Mouse (Mus musculus): Measurements from ENCODE around the gene Zeb2. TPM values are rescaled to one million over a fixed set of nuclear protein-coding genes. Genes with fewer than 3 reads are reported as not detected.

The Zeb2 gene
- total and polyA plus RNA-seq, 3 experiments: 16.5 to 50.0 (median 46.7) TPM

- intact Hi-C loops (cut with DNase I): no loop called here
- no peak for DNase-seq
- peaks cover 21% of the 10 kb centered on the region for H3K4me1 ChIP-seq (ENCODE audit: control insufficient read depth, insufficient read depth, low read length)
Observed at GRCm38 (mm10) chr2:45100017-45100416, 17.2 kb downstream of the Zeb2 start.

GRCm38 (mm10) chr2:45099081-45099480, 18.1 kb downstream of the Zeb2 start:
- Histone ChIP-seq H3K27ac (no peak overlapping the region; the same call in 1 of the 2 replicates), H3K9ac (ENCODE audit: low read depth, low read length) (no peak overlapping the region), H3K36me3 (ENCODE audit: control insufficient read depth, insufficient read depth, low read length) (peaks cover 41% of the 10 kb centered on the region), H3K4me3 (no peak overlapping the region), H3K4me1 (ENCODE audit: control insufficient read depth, insufficient read depth, low read length) (peaks cover 19% of the 10 kb centered on the region), H3K27me3 (ENCODE audit: control insufficient read depth, insufficient read depth, low read length) (no peaks in the 10 kb centered on the region), H3K79me2 (replicated peaks; ENCODE audit: control insufficient read depth, insufficient read depth, low read length) (no peaks in the 10 kb centered on the region)
- WGBS: 55% methylated on average over 4 of the region's 4 CpGs
- TF ChIP-seq EP300 (IDR thresholded peaks at IDR 0.05; ENCODE audit: insufficient read depth, low read depth, low read length): no peak
- TF ChIP-seq CTCF (IDR thresholded peaks at IDR 0.05): no peak
- TF ChIP-seq POLR2A (IDR thresholded peaks at IDR 0.05; ENCODE audit: insufficient read depth, low read depth, low read length): no peak
- no peak for DNase-seq
- intact Hi-C loops (cut with DNase I): no loop called here

More at GRCm38 (mm10) chr2:45100017-45100416, 17.2 kb downstream of the Zeb2 start:
- Histone ChIP-seq H3K27me3 (ENCODE audit: control insufficient read depth, insufficient read depth, low read length) (no peaks in the 10 kb centered on the region), H3K79me2 (replicated peaks; ENCODE audit: control insufficient read depth, insufficient read depth, low read length) (no peaks in the 10 kb centered on the region), H3K4me3 (no peak overlapping the region), H3K27ac (peak overlapping the region; percentile 36), H3K9ac (ENCODE audit: low read depth, low read length) (no peak overlapping the region), H3K36me3 (ENCODE audit: control insufficient read depth, insufficient read depth, low read length) (peaks cover 46% of the 10 kb centered on the region)
- TF ChIP-seq EP300 (IDR thresholded peaks at IDR 0.05; ENCODE audit: insufficient read depth, low read depth, low read length): no peak
- TF ChIP-seq POLR2A (IDR thresholded peaks at IDR 0.05; ENCODE audit: insufficient read depth, low read depth, low read length): no peak
- no peak for TF ChIP-seq CTCF (IDR thresholded peaks at IDR 0.05)
- 30% methylated on average over 4 of the region's 4 CpGs for WGBS

GRCm38 (mm10) chr2:45097969-45098368, 19.2 kb downstream of the Zeb2 start:
- Histone ChIP-seq H3K4me3 (no peak overlapping the region), H3K27ac (peak overlapping the region; percentile 47), H3K27me3 (ENCODE audit: control insufficient read depth, insufficient read depth, low read length) (no peaks in the 10 kb centered on the region), H3K79me2 (replicated peaks; ENCODE audit: control insufficient read depth, insufficient read depth, low read length) (no peaks in the 10 kb centered on the region), H3K36me3 (ENCODE audit: control insufficient read depth, insufficient read depth, low read length) (peaks cover 41% of the 10 kb centered on the region), H3K4me1 (ENCODE audit: control insufficient read depth, insufficient read depth, low read length) (peaks cover 19% of the 10 kb centered on the region), H3K9ac (ENCODE audit: low read depth, low read length) (no peak overlapping the region)
- intact Hi-C loops (cut with DNase I): no loop called here
- TF ChIP-seq CTCF (IDR thresholded peaks at IDR 0.05) (no peak), EP300 (IDR thresholded peaks at IDR 0.05; ENCODE audit: insufficient read depth, low read depth, low read length) (no peak), POLR2A (IDR thresholded peaks at IDR 0.05; ENCODE audit: insufficient read depth, low read depth, low read length) (no peak)
- 11% methylated on average over 5 of the region's 5 CpGs for WGBS
- DNase-seq: no peak

- Histone ChIP-seq H3K4me1 (ENCODE audit: control insufficient read depth, insufficient read depth, low read length) (peaks cover 18% of the 10 kb centered on the region), H3K36me3 (ENCODE audit: control insufficient read depth, insufficient read depth, low read length) (peaks cover 35% of the 10 kb centered on the region), H3K9ac (ENCODE audit: low read depth, low read length) (no peak overlapping the region), H3K27me3 (ENCODE audit: control insufficient read depth, insufficient read depth, low read length) (no peaks in the 10 kb centered on the region), H3K27ac (peak overlapping the region; percentile 28), H3K79me2 (replicated peaks; ENCODE audit: control insufficient read depth, insufficient read depth, low read length) (no peaks in the 10 kb centered on the region), H3K4me3 (no peak overlapping the region)
- intact Hi-C loops (cut with DNase I): no loop called here
- WGBS: 64% methylated on average over 10 of the region's 10 CpGs
- no peak for TF ChIP-seq CTCF (IDR thresholded peaks at IDR 0.05)
- no peak for TF ChIP-seq EP300 (IDR thresholded peaks at IDR 0.05; ENCODE audit: insufficient read depth, low read depth, low read length)
- TF ChIP-seq POLR2A (IDR thresholded peaks at IDR 0.05; ENCODE audit: insufficient read depth, low read depth, low read length): no peak
- DNase-seq: no peak
Observed at GRCm38 (mm10) chr2:45096638-45097247, 20.5 kb downstream of the Zeb2 start.

GRCm38 (mm10) chr2:45095825-45096224, 21.4 kb downstream of the Zeb2 start:
- Histone ChIP-seq H3K36me3 (ENCODE audit: control insufficient read depth, insufficient read depth, low read length) (peaks cover 27% of the 10 kb centered on the region), H3K27me3 (ENCODE audit: control insufficient read depth, insufficient read depth, low read length) (no peaks in the 10 kb centered on the region), H3K4me3 (no peak overlapping the region), H3K79me2 (replicated peaks; ENCODE audit: control insufficient read depth, insufficient read depth, low read length) (no peaks in the 10 kb centered on the region), H3K27ac (no peak overlapping the region), H3K9ac (ENCODE audit: low read depth, low read length) (no peak overlapping the region), H3K4me1 (ENCODE audit: control insufficient read depth, insufficient read depth, low read length) (peaks cover 16% of the 10 kb centered on the region)
- 74% methylated on average over 9 of the region's 9 CpGs for WGBS
- TF ChIP-seq CTCF (IDR thresholded peaks at IDR 0.05) (no peak), EP300 (IDR thresholded peaks at IDR 0.05; ENCODE audit: insufficient read depth, low read depth, low read length) (no peak), POLR2A (IDR thresholded peaks at IDR 0.05; ENCODE audit: insufficient read depth, low read depth, low read length) (no peak)
- DNase-seq: no peak
- intact Hi-C loops (cut with DNase I): no loop called here

- no peak overlapping the region for H3K27ac ChIP-seq
- no peaks in the 10 kb centered on the region for H3K79me2 ChIP-seq (replicated peaks; ENCODE audit: control insufficient read depth, insufficient read depth, low read length)
- no peak overlapping the region for H3K4me3 ChIP-seq
- no peak overlapping the region for H3K9ac ChIP-seq (ENCODE audit: low read depth, low read length)
- peaks cover 11% of the 10 kb centered on the region for H3K4me1 ChIP-seq (ENCODE audit: control insufficient read depth, insufficient read depth, low read length)
- 65% methylated on average over 2 of the region's 2 CpGs for WGBS
- peaks cover 18% of the 10 kb centered on the region for H3K36me3 ChIP-seq (ENCODE audit: control insufficient read depth, insufficient read depth, low read length)
- no peak for TF ChIP-seq EP300 (IDR thresholded peaks at IDR 0.05; ENCODE audit: insufficient read depth, low read depth, low read length)
- TF ChIP-seq POLR2A (IDR thresholded peaks at IDR 0.05; ENCODE audit: insufficient read depth, low read depth, low read length): no peak
- TF ChIP-seq CTCF (IDR thresholded peaks at IDR 0.05): no peak
- intact Hi-C loops (cut with DNase I): no loop called here
- DNase-seq: no peak
- H3K27me3 ChIP-seq (ENCODE audit: control insufficient read depth, insufficient read depth, low read length): no peaks in the 10 kb centered on the region
Observed at GRCm38 (mm10) chr2:45094371-45094967, 22.7 kb downstream of the Zeb2 start.
